Mouse (Mus musculus): ENCODE data around the gene Snrpd2.

GRCm38 (mm10) chr7:19184250-19184649 is 34.7 kb downstream of the Snrpd2 start:
- TF ChIP-seq CTCF (IDR thresholded peaks at IDR 0.05; ENCODE audit: extremely low read depth, insufficient read depth, low read length) (no peak), POLR2A (IDR thresholded peaks at IDR 0.05; ENCODE audit: extremely low read depth, insufficient read depth, low read length) (no peak)

Data from cortical plate, adult 2 months (tissue).